Mouse (Mus musculus) kidney, adult 2 months (tissue): ENCODE measurements around the gene Pcp2.

Source experiments
- CTCF ChIP-seq: fragments of 200-500 bp; conservative IDR thresholded peaks from 2 replicates; pipeline ENCODE4 v1.5.1; 2011; ENCODE audit warnings: low read depth, mild to moderate bottlenecking, control low read depth, low read length, moderate library complexity, mixed read lengths; ENCODE audit not compliant: insufficient read depth, insufficient read length
- POLR2A ChIP-seq: fragments of 200-500 bp; IDR thresholded peaks from one replicate; pipeline ENCODE4 v1.6.1; 2011; ENCODE audit warnings: low read depth, low read length, control low read depth

GRCm38 (mm10) chr8:3655526-3655925, 30.2 kb upstream of the Pcp2 start, which contains the start of gene Retn:
- no peak for TF ChIP-seq CTCF
- TF ChIP-seq POLR2A = no peak
